Mouse (Mus musculus): ENCODE measurements around the gene Zp2. TPM values are rescaled to one million over a fixed set of nuclear protein-coding genes. Genes with fewer than 3 reads are reported as not detected.

Gene Zp2
- polyA plus RNA-seq, 1 experiment from 2014 or later, result not detected

- no peak overlapping the region for H3K27ac ChIP-seq (ENCODE audit: low read depth, low read length)
- no peaks in the 10 kb centered on the region for H3K9me3 ChIP-seq (ENCODE audit: control insufficient read depth, low read length)
- ATAC-seq (ENCODE audit: low FRiP score) (no peak), DNase-seq (ENCODE audit: low spot score) (no peak)
- H3K9ac ChIP-seq (ENCODE audit: low read depth, low read length), result no peak overlapping the region
- no peak overlapping the region for H3K4me2 ChIP-seq (replicated peaks; ENCODE audit: low read depth, low read length)
- H3K4me3 ChIP-seq (ENCODE audit: low read depth, low read length), result no peak overlapping the region
- H3K27me3 ChIP-seq (ENCODE audit: control insufficient read depth, insufficient read depth, low read length), result no peaks in the 10 kb centered on the region
- H3K36me3 ChIP-seq (ENCODE audit: control insufficient read depth, insufficient read depth, low read length), result no peaks in the 10 kb centered on the region
- H3K4me1 ChIP-seq (replicated peaks; ENCODE audit: control insufficient read depth, insufficient read depth, low read length), result no peaks in the 10 kb centered on the region
- WGBS, result 88% methylated on average over 5 of the region's 5 CpGs
Observed at GRCm38 (mm10) chr7:120180547-120180946, 35.5 kb upstream of the Zp2 start.

- 45% methylated on average over 2 of the region's 2 CpGs for WGBS
- no peaks in the 10 kb centered on the region for H3K9me3 ChIP-seq (ENCODE audit: control insufficient read depth, low read length)
Observed at GRCm38 (mm10) chr7:120178935-120179334, 33.8 kb upstream of the Zp2 start.

GRCm38 (mm10) chr7:120177611-120178010 is 32.5 kb upstream of the Zp2 start:
- no peaks in the 10 kb centered on the region for H3K36me3 ChIP-seq (ENCODE audit: control insufficient read depth, insufficient read depth, low read length)
- no peak overlapping the region for H3K27ac ChIP-seq (ENCODE audit: low read depth, low read length)
- no peak overlapping the region for H3K4me3 ChIP-seq (ENCODE audit: low read depth, low read length)
- 93% methylated on average over 3 of the region's 3 CpGs for WGBS
- no peak for DNase-seq (ENCODE audit: low spot score)
- no peak for ATAC-seq (ENCODE audit: low FRiP score)
- H3K27me3 ChIP-seq (ENCODE audit: control insufficient read depth, insufficient read depth, low read length), result no peaks in the 10 kb centered on the region
- H3K4me1 ChIP-seq (replicated peaks; ENCODE audit: control insufficient read depth, insufficient read depth, low read length), result no peaks in the 10 kb centered on the region
- H3K9ac ChIP-seq (ENCODE audit: low read depth, low read length), result no peak overlapping the region
- H3K9me3 ChIP-seq (ENCODE audit: control insufficient read depth, low read length), result no peaks in the 10 kb centered on the region
- no peak overlapping the region for H3K4me2 ChIP-seq (replicated peaks; ENCODE audit: low read depth, low read length)

More at GRCm38 (mm10) chr7:120178935-120179334, 33.8 kb upstream of the Zp2 start:
- no peaks in the 10 kb centered on the region for H3K4me1 ChIP-seq (replicated peaks; ENCODE audit: control insufficient read depth, insufficient read depth, low read length)
- no peaks in the 10 kb centered on the region for H3K27me3 ChIP-seq (ENCODE audit: control insufficient read depth, insufficient read depth, low read length)
- DNase-seq (ENCODE audit: low spot score), result no peak
- H3K4me3 ChIP-seq (ENCODE audit: low read depth, low read length), result no peak overlapping the region
- ATAC-seq (ENCODE audit: low FRiP score), result no peak
- no peak overlapping the region for H3K4me2 ChIP-seq (replicated peaks; ENCODE audit: low read depth, low read length)
- no peak overlapping the region for H3K9ac ChIP-seq (ENCODE audit: low read depth, low read length)
- no peaks in the 10 kb centered on the region for H3K36me3 ChIP-seq (ENCODE audit: control insufficient read depth, insufficient read depth, low read length)
- no peak overlapping the region for H3K27ac ChIP-seq (ENCODE audit: low read depth, low read length)

GRCm38 (mm10) chr7:120174723-120175504 is 29.8 kb upstream of the Zp2 start:
- Histone ChIP-seq H3K27ac (ENCODE audit: low read depth, low read length) (no peak overlapping the region), H3K36me3 (ENCODE audit: control insufficient read depth, insufficient read depth, low read length) (no peaks in the 10 kb centered on the region), H3K4me2 (replicated peaks; ENCODE audit: low read depth, low read length) (no peak overlapping the region), H3K9me3 (ENCODE audit: control insufficient read depth, low read length) (no peaks in the 10 kb centered on the region), H3K4me1 (replicated peaks; ENCODE audit: control insufficient read depth, insufficient read depth, low read length) (no peaks in the 10 kb centered on the region), H3K9ac (ENCODE audit: low read depth, low read length) (no peak overlapping the region), H3K27me3 (ENCODE audit: control insufficient read depth, insufficient read depth, low read length) (no peaks in the 10 kb centered on the region), H3K4me3 (ENCODE audit: low read depth, low read length) (no peak overlapping the region)
- ATAC-seq (ENCODE audit: low FRiP score) (no peak), DNase-seq (ENCODE audit: low spot score) (no peak)
- WGBS, result 83% methylated on average over 11 of the region's 11 CpGs

GRCm38 (mm10) chr7:120173603-120174244 is 28.6 kb upstream of the Zp2 start, which contains the start of gene Anks4b:
TSS of gene Anks4b (plus strand) at chr7:120173858.
- no peak for ATAC-seq (ENCODE audit: low FRiP score)
- H3K9ac ChIP-seq (ENCODE audit: low read depth, low read length), result no peak within 1 kb of the TSS
- WGBS, result 86% methylated on average over 10 of the region's 10 CpGs

GRCm38 (mm10) chr7:120172188-120172700 is 27.2 kb upstream of the Zp2 start:
- H3K4me2 ChIP-seq (replicated peaks; ENCODE audit: low read depth, low read length), result no peak overlapping the region
- H3K27me3 ChIP-seq (ENCODE audit: control insufficient read depth, insufficient read depth, low read length), result no peaks in the 10 kb centered on the region
- H3K36me3 ChIP-seq (ENCODE audit: control insufficient read depth, insufficient read depth, low read length), result no peaks in the 10 kb centered on the region
- no peaks in the 10 kb centered on the region for H3K9me3 ChIP-seq (ENCODE audit: control insufficient read depth, low read length)
- ATAC-seq (ENCODE audit: low FRiP score) (no peak), DNase-seq (ENCODE audit: low spot score) (no peak)
- no peak overlapping the region for H3K9ac ChIP-seq (ENCODE audit: low read depth, low read length)
- H3K27ac ChIP-seq (ENCODE audit: low read depth, low read length), result no peak overlapping the region
- WGBS, result 100% methylated on average over 1 of the region's 1 CpGs
- H3K4me1 ChIP-seq (replicated peaks; ENCODE audit: control insufficient read depth, insufficient read depth, low read length), result no peaks in the 10 kb centered on the region
- no peak overlapping the region for H3K4me3 ChIP-seq (ENCODE audit: low read depth, low read length)

More at GRCm38 (mm10) chr7:120173603-120174244, 28.6 kb upstream of the Zp2 start, which contains the start of gene Anks4b:
- Histone ChIP-seq H3K27ac (ENCODE audit: low read depth, low read length) (no peak within 1 kb of the TSS), H3K4me3 (ENCODE audit: low read depth, low read length) (no peak within 1 kb of the TSS), H3K36me3 (ENCODE audit: control insufficient read depth, insufficient read depth, low read length) (no peaks in the 10 kb centered on the region), H3K4me1 (replicated peaks; ENCODE audit: control insufficient read depth, insufficient read depth, low read length) (no peaks in the 10 kb centered on the region), H3K27me3 (ENCODE audit: control insufficient read depth, insufficient read depth, low read length) (no peaks in the 10 kb centered on the region), H3K4me2 (replicated peaks; ENCODE audit: low read depth, low read length) (no peak within 1 kb of the TSS), H3K9me3 (ENCODE audit: control insufficient read depth, low read length) (no peaks in the 10 kb centered on the region)
- no peak for DNase-seq (ENCODE audit: low spot score)

- Histone ChIP-seq H3K36me3 (ENCODE audit: control insufficient read depth, insufficient read depth, low read length) (no peaks in the 10 kb centered on the region), H3K9me3 (ENCODE audit: control insufficient read depth, low read length) (no peaks in the 10 kb centered on the region), H3K27me3 (ENCODE audit: control insufficient read depth, insufficient read depth, low read length) (no peaks in the 10 kb centered on the region), H3K4me2 (replicated peaks; ENCODE audit: low read depth, low read length) (no peak overlapping the region), H3K9ac (ENCODE audit: low read depth, low read length) (no peak overlapping the region), H3K4me1 (replicated peaks; ENCODE audit: control insufficient read depth, insufficient read depth, low read length) (no peaks in the 10 kb centered on the region), H3K27ac (ENCODE audit: low read depth, low read length) (no peak overlapping the region), H3K4me3 (ENCODE audit: low read depth, low read length) (no peak overlapping the region)
- WGBS, result 87% methylated on average over 11 of the region's 11 CpGs
- DNase-seq (ENCODE audit: low spot score) (no peak), ATAC-seq (ENCODE audit: low FRiP score) (no peak)
Observed at GRCm38 (mm10) chr7:120163581-120164251, 18.6 kb upstream of the Zp2 start.

GRCm38 (mm10) chr7:120158121-120158613 is 13.1 kb upstream of the Zp2 start:
- Histone ChIP-seq H3K4me3 (ENCODE audit: low read depth, low read length) (no peak overlapping the region), H3K4me1 (replicated peaks; ENCODE audit: control insufficient read depth, insufficient read depth, low read length) (no peaks in the 10 kb centered on the region), H3K9ac (ENCODE audit: low read depth, low read length) (no peak overlapping the region), H3K9me3 (ENCODE audit: control insufficient read depth, low read length) (no peaks in the 10 kb centered on the region), H3K27ac (ENCODE audit: low read depth, low read length) (no peak overlapping the region), H3K4me2 (replicated peaks; ENCODE audit: low read depth, low read length) (no peak overlapping the region), H3K36me3 (ENCODE audit: control insufficient read depth, insufficient read depth, low read length) (no peaks in the 10 kb centered on the region), H3K27me3 (ENCODE audit: control insufficient read depth, insufficient read depth, low read length) (no peaks in the 10 kb centered on the region)
- DNase-seq (ENCODE audit: low spot score) (no peak), ATAC-seq (ENCODE audit: low FRiP score) (0 out of 2 replicates have a peak, but pooled peaks have one; percentile 10)
- WGBS, result 42% methylated on average over 4 of the region's 4 CpGs
